Mouse (Mus musculus) liver, embryonic 14.5 days (tissue): ENCODE data around the gene Aqp7. TPM values are rescaled to one million over a fixed set of nuclear protein-coding genes. Genes with fewer than 3 reads are reported as not detected.

Experiments used
- ATAC-seq: fragments of 200-750 bp; cut with Nextera tagmentation; 2 replicates; pipeline ENCODE4 v1.8.0; 2017; ENCODE audit warnings: moderate number of reproducible peaks, mild to moderate bottlenecking, moderate library complexity; ENCODE audit not compliant: insufficient read depth
- DNase-seq, 3 experiments: peaks; one replicate each; pipeline ENCODE4 v3.0.0-alpha.2; 2012 to 2013; ENCODE audit warnings: low read depth in 3 of 3, low spot score in 3 of 3
- H3K27ac ChIP-seq: fragments of 300-500 bp; sonication (generic); 2 replicates; pipeline ENCODE4 v1.5.1; 2014; ENCODE audit warnings: moderate library complexity, mild to moderate bottlenecking, control low read depth, inconsistent platforms
- H3K27me3 ChIP-seq: fragments of 300-500 bp; sonication (generic); 2 replicates; pipeline ENCODE4 v1.6.1; 2014; ENCODE audit warnings: mild to moderate bottlenecking, low read length, moderate library complexity; ENCODE audit not compliant: control insufficient read depth, insufficient read depth
- H3K36me3 ChIP-seq: fragments of 300-500 bp; sonication (generic); replicated peaks from 2 replicates; pipeline ENCODE4 v1.6.1; 2014; ENCODE audit warnings: low read depth; ENCODE audit not compliant: control insufficient read depth, insufficient read depth
- H3K4me1 ChIP-seq, 2 experiments: fragments of 200-500 bp in 1 of 2; fragments of 300-500 bp in 1 of 2; sonication (generic) in 1 of 2; replicated peaks; 2 replicates each; pipeline ENCODE4 v1.6.1; 2012 to 2014; ENCODE audit warnings: antibody characterized with exemption in 1 of 2, inconsistent platforms in 1 of 2, low read length in 1 of 2; ENCODE audit not compliant: control insufficient read depth in 2 of 2, insufficient read depth in 2 of 2
- H3K4me2 ChIP-seq: fragments of 300-500 bp; sonication (generic); 2 replicates; pipeline ENCODE4 v1.6.1; 2014; ENCODE audit warnings: low read depth, mild to moderate bottlenecking, control low read depth, moderate library complexity
- H3K4me3 ChIP-seq, 2 experiments: fragments of 200-500 bp in 1 of 2; fragments of 300-500 bp in 1 of 2; sonication (generic) in 1 of 2; 2 replicates each; pipeline ENCODE4 v1.5.1; 2012 to 2014; ENCODE audit warnings: low read depth in 2 of 2, low read length in 2 of 2, mild to moderate bottlenecking in 2 of 2, control low read depth in 1 of 2, inconsistent platforms in 1 of 2, moderate library complexity in 1 of 2; ENCODE audit not compliant: insufficient read depth in 1 of 2
- H3K9ac ChIP-seq: fragments of 300-500 bp; sonication (generic); replicated peaks from 2 replicates; pipeline ENCODE4 v1.6.1; 2014; ENCODE audit warnings: mild to moderate bottlenecking, control low read depth, moderate library complexity
- H3K9me3 ChIP-seq: fragments of 300-500 bp; sonication (generic); 2 replicates; pipeline ENCODE4 v1.6.1; 2016; ENCODE audit warnings: low read length, mixed read lengths; ENCODE audit not compliant: control insufficient read depth
- CTCF ChIP-seq: IDR thresholded peaks from 2 replicates; pipeline ENCODE4 v1.5.1; 2016; ENCODE audit warnings: antibody characterized with exemption, low read depth, control low read depth
- EP300 ChIP-seq: IDR thresholded peaks from 2 replicates; pipeline ENCODE4 v1.6.1; 2016; ENCODE audit warnings: antibody characterized with exemption, low read depth
- WGBS: fragments of 180-500 bp; shearing (Covaris S2); extraction: QIAGEN DNeasy Blood & Tissue Kit; methylation state at CpG from one replicate; pipeline ENCODE4 v1.1.7; 2014; ENCODE audit not compliant: insufficient replicate concordance; 5-methylcytosine and 5-hydroxymethylcytosine counted together
- polyA plus RNA-seq, 2 experiments: library from polyadenylated mRNA; depleted of rRNA in 1 of 2; stranded (reverse) in 1 of 2; unstranded in 1 of 2; fragments of >200 nt; fragmentation: Nextera tagmentation in 1 of 2; extraction: Ambion mirVana in 1 of 2; gene quantifications; 2 replicates each; pipeline versions ENCODE4 v1.2.1 to v1.2.3; 2012 to 2014

The Aqp7 gene
- polyA plus RNA-seq, 2 experiments: 0.50 to 1.1 TPM

- no peaks in the 10 kb centered on the region for H3K27me3 ChIP-seq
- DNase-seq: no peak
- 71% methylated on average over 3 of the region's 3 CpGs for WGBS
- no peak overlapping the region for H3K9ac ChIP-seq
- no peaks in the 10 kb centered on the region for H3K36me3 ChIP-seq
- no peak overlapping the region for H3K4me3 ChIP-seq
- H3K4me1 ChIP-seq: peaks cover 3 to 6% of the 10 kb centered on the region in 2 experiments
- ATAC-seq: no peak
- no peaks in the 10 kb centered on the region for H3K9me3 ChIP-seq
- no peak overlapping the region for H3K4me2 ChIP-seq
- H3K27ac ChIP-seq: no peak overlapping the region
- TF ChIP-seq EP300: no peak
- TF ChIP-seq CTCF: no peak
Measured at GRCm38 (mm10) chr4:41031242-41031641, 16.7 kb downstream of the Aqp7 start.

GRCm38 (mm10) chr4:41029372-41029771 lies 18.6 kb downstream of the Aqp7 start:
- no peak overlapping the region for H3K4me2 ChIP-seq
- H3K4me3 ChIP-seq: no peak overlapping the region
- DNase-seq (no peak), ATAC-seq (no peak)
- peaks cover 9 to 13% of the 10 kb centered on the region in 2 experiments for H3K4me1 ChIP-seq
- no peaks in the 10 kb centered on the region for H3K27me3 ChIP-seq
- no peak overlapping the region for H3K27ac ChIP-seq
- H3K9me3 ChIP-seq: no peaks in the 10 kb centered on the region
- no peak overlapping the region for H3K9ac ChIP-seq
- no peaks in the 10 kb centered on the region; the same call in 1 of the 2 replicates for H3K36me3 ChIP-seq
- WGBS: 77% methylated on average over 5 of the region's 5 CpGs
- no peak for TF ChIP-seq EP300
- no peak for TF ChIP-seq CTCF

DNA sequence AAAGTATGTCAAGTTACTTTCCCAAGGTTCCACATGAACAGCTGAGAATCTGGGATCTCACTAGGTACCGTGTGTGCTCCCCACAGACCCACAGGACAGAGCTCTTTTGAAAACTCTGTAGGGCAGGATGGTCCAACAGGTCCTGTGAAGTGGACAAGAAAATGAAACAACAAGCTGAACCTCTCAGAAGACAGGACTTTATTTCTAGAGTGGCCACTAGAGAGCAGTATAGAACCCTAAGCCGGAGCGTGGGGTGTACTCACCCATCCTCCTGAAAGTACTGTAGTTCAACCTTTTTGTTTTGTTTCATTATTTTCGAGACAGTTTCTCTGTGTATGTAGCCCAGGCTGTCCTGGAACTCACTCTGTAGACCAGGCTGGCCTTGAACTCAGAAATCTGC lies 19.7 kb downstream of the Aqp7 start:
- Histone ChIP-seq H3K27ac (no peak overlapping the region), H3K4me1 (peaks cover 9 to 13% of the 10 kb centered on the region in 2 experiments), H3K4me2 (no peak overlapping the region), H3K4me3 (no peak overlapping the region), H3K9me3 (no peaks in the 10 kb centered on the region), H3K36me3 (no peaks in the 10 kb centered on the region; the same call in 1 of the 2 replicates), H3K9ac (no peak overlapping the region), H3K27me3 (no peaks in the 10 kb centered on the region)
- WGBS: 56% methylated on average over 4 of the region's 4 CpGs
- TF ChIP-seq EP300: no peak
- TF ChIP-seq CTCF: peak; percentile 63
- ATAC-seq (no peak), DNase-seq (peak; percentile 9 to 37 (median 24))

GRCm38 (mm10) chr4:41027872-41028271 lies 20.1 kb downstream of the Aqp7 start:
- no peak overlapping the region for H3K27ac ChIP-seq
- ATAC-seq (no peak), DNase-seq (no peak)
- H3K9ac ChIP-seq: no peak overlapping the region
- H3K9me3 ChIP-seq: no peaks in the 10 kb centered on the region
- TF ChIP-seq CTCF (no peak), EP300 (no peak)
- 68% methylated on average over 3 of the region's 3 CpGs for WGBS
- no peak overlapping the region for H3K4me2 ChIP-seq
- H3K36me3 ChIP-seq: no peaks in the 10 kb centered on the region; the same call in 1 of the 2 replicates
- H3K4me3 ChIP-seq: no peak overlapping the region
- H3K27me3 ChIP-seq: no peaks in the 10 kb centered on the region
- H3K4me1 ChIP-seq: peaks cover 9 to 13% of the 10 kb centered on the region in 2 experiments

GRCm38 (mm10) chr4:41026086-41026787 lies 21.7 kb downstream of the Aqp7 start:
- peaks cover 11% of the 10 kb centered on the region for H3K36me3 ChIP-seq
- peaks cover 9 to 13% of the 10 kb centered on the region in 2 experiments for H3K4me1 ChIP-seq
- peak overlapping the region; percentile 34; the same call in 1 of the 2 replicates for H3K9ac ChIP-seq
- H3K27ac ChIP-seq: peak overlapping the region; percentile 52
- no peaks in the 10 kb centered on the region for H3K9me3 ChIP-seq
- DNase-seq (peak; percentile 38 to 45 (median 41)), ATAC-seq (peak; percentile 78)
- no peaks in the 10 kb centered on the region for H3K27me3 ChIP-seq
- TF ChIP-seq EP300 (peak; percentile 12; the same call in 1 of the 2 replicates), CTCF (no peak)
- WGBS: 27% methylated on average over 8 of the region's 8 CpGs
- H3K4me3 ChIP-seq: no peak overlapping the region
- H3K4me2 ChIP-seq: peak overlapping the region; percentile 18; the same call in 1 of the 2 replicates
